Mouse (Mus musculus): Measurements from ENCODE around the gene Btn1a1.

Gene Btn1a1

GRCm38 (mm10) chr13:23483153-23483552, 17.5 kb upstream of the Btn1a1 start:
- DNase-seq (ENCODE audit: low spot score in 2 of 2): no peak

- DNase-seq (ENCODE audit: low spot score in 2 of 2): no peak
Measured at GRCm38 (mm10) chr13:23475658-23476057, 10.0 kb upstream of the Btn1a1 start.

DNA sequence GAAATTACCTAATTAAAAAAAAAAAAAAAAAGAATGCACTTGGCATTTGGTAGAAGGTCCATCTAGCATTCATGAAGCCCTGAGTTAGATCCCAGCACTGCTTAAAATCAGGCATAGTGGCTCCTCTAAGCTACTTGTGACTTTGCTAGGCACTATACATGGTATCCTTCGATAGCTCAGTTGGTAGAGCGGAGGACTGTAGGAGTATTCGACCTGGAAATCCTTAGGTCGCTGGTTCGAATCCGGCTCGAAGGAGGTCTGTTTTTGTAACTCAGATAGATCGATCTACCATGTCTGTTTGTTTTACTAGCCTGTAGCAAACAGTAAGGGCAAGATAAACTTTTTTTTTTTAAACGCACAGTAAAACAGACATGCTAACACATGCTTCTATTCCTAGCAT, 1.2 kb upstream of the Btn1a1 start:
- peak; percentile 44 to 79 for DNase-seq (ENCODE audit: low spot score in 2 of 2)

GRCm38 (mm10) chr13:23466306-23466705, 605 bp upstream of the Btn1a1 start:
- DNase-seq (ENCODE audit: low spot score in 2 of 2): no peak

DNA sequence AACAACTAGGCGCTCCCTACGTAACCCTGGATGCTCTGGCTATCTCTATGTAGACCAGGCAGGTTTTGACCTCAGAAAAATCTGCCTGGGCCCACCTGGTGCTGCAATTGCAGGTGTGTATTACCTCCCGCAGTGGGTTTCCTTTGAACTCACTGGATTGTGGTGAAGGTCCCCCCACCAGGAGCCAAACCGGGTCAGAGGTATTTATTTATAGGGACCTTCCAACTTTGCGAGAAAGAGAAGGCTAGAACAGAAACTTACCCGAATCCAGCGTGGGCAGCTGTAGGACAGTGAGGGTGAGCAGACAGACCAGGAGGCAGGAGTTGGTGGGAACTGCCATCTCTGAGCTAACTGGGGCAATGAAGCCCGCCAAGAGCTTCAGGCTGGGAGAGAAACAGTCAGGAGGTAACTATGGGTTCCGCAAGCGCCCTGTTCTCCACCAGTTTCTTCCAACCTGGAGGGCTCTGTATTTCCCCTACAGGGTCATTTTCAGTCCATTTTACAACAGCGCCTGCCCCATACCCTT, 797 bp downstream of the Btn1a1 start:
- DNase-seq (ENCODE audit: low spot score in 2 of 2): no peak

GRCm38 (mm10) chr13:23464224-23464637, 1.5 kb downstream of the Btn1a1 start:
- DNase-seq (ENCODE audit: low spot score in 2 of 2): peak; percentile 18 to 19

GRCm38 (mm10) chr13:23463381-23464223, 2.1 kb downstream of the Btn1a1 start:
- peak; percentile 46 to 77 for DNase-seq (ENCODE audit: low spot score in 2 of 2)

- DNase-seq (ENCODE audit: low spot score in 2 of 2): no peak
Measured at GRCm38 (mm10) chr13:23462669-23463068, 3.0 kb downstream of the Btn1a1 start.

- DNase-seq (ENCODE audit: low spot score in 2 of 2): no peak
Measured at GRCm38 (mm10) chr13:23462063-23462462, 3.6 kb downstream of the Btn1a1 start.

GRCm38 (mm10) chr13:23459264-23459846, 6.3 kb downstream of the Btn1a1 start:
- DNase-seq (ENCODE audit: low spot score in 2 of 2): no peak

DNA sequence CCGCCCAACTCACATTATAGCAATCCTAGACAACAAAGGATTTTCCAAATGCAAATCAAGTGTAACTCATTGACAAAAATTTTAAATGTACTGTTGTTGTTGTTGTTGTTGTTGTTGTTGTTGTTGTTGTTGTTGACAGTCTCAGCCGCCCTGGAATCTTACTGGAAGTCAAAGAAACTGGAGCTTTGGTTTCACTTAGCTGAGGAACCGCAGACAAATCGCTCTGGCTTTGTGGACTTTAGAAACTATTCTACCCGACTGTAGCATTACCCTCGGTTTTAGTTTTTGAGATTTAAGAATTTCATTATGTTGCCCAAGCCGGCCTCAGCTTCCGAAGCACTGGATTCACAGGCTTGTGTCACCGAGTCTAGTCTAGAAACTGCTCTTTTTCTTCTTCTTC, 11.8 kb downstream of the Btn1a1 start:
- no peak for DNase-seq (ENCODE audit: low spot score in 2 of 2)

DNA sequence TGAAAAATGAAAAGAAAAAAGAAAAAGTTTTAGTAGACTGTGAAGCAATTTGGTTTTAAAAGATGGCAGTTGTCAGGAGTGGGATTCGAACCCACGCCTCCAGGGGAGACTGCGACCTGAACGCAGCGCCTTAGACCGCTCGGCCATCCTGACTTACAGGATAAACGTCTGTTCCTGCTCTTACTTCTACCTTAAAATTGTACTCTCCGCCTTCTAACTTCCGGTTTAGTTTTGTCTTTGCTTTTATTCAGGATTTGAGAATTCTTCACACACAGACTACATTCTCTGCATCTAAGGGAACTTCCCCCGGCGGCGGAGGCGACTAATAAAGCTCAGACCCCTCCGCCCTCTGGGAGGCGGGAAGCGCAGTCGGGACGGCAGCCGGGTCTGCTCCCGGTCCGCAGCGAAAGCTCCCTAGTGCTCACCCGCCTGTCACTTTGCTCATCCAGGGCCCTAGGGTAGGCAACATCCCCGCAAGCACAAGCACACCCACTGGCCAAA, 12.3 kb downstream of the Btn1a1 start:
- peak; percentile 73 to 89 for DNase-seq (ENCODE audit: low spot score in 2 of 2)

DNA sequence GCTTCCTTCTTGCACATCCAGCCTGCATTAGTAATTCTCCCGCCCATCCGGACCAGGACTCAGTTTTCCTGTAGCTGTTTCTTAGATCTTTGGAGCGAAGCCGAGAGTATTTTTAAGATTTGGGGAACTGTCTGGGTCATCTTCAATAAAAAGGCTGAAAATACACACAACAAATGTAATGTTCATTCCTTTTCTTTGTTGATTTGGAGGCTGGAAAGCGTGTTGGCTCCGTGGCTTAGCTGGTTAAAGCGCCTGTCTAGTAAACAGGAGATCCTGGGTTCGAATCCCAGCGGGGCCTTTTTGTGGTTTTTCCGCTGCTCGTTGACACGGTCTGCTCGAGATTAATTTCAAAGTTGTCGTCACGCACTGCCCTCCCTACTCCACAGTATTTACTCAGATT, 15.3 kb downstream of the Btn1a1 start:
- DNase-seq (ENCODE audit: low spot score in 2 of 2): peak in 1 of 2 experiments; percentile 90

DNA sequence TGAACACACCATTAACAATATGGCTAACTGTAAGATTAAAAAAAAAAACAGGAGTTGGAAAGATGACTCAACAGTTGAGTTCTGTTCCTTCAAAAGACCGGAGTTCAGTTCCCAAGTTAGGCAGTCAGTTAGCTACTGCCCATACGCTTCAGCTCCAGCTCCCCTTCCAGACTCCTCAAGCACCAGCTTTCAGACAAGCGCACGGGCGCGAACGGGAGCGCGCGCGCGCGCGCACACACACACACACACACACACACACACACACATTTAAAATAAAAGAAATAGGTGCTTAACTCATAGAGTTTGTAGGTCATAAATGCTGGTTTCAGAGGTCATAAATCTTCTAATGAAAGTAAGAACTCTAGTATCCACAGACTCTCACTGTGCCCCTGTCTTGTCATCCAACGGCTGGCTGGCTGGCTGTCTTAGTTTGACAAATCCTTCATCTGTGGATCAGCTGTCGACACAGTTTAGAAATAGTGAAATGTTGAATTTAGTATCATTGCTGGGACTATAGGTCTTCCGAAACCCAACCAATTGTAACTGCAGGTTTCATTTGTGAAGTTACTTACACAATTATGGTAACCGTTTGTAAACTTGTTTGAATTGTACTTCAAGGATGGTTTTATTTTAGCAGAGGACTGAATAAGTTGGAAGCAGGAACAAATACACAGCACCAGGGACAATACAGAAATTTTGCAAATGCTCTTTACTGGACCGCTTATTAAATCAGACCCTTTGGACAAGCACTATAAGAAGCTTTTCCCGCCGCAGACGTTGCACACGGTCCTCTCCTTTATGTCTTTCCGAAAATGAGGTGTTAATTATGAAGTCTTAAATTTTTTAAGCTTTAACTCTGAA, 16.2 kb downstream of the Btn1a1 start:
- DNase-seq (ENCODE audit: low spot score in 2 of 2): peak in 1 of 2 experiments; percentile 51

GRCm38 (mm10) chr13:23448758-23449157, 16.9 kb downstream of the Btn1a1 start:
- no peak for DNase-seq (ENCODE audit: low spot score in 2 of 2)

DNA sequence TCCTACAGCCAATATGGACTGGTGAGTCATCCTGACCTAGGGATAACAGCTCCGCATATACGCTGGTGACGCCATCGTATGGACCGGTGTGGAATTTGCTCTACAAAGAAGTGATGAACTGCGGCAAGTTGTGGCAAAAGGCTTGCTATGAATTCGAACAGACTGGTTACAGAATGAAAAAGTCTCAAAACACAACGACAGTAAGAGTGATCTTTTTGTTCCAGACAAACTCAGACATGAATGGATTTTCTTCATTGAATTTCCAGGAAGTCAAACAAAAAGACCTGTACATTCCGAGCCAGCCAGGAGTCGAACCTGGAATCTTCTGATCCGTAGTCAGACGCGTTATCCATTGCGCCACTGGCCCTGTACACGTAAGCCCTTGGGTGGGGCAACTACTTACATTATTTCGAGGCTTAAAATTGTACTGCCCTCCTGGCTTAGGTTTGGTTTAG, 19.2 kb downstream of the Btn1a1 start:
- peak; percentile 60 to 88 for DNase-seq (ENCODE audit: low spot score in 2 of 2)

- DNase-seq (ENCODE audit: low spot score in 2 of 2): peak; percentile 80 to 93
Measured at GRCm38 (mm10) chr13:23445561-23446320, 20.0 kb downstream of the Btn1a1 start.

- no peak for DNase-seq (ENCODE audit: low spot score in 2 of 2)
Measured at GRCm38 (mm10) chr13:23445156-23445555, 20.5 kb downstream of the Btn1a1 start.

DNA sequence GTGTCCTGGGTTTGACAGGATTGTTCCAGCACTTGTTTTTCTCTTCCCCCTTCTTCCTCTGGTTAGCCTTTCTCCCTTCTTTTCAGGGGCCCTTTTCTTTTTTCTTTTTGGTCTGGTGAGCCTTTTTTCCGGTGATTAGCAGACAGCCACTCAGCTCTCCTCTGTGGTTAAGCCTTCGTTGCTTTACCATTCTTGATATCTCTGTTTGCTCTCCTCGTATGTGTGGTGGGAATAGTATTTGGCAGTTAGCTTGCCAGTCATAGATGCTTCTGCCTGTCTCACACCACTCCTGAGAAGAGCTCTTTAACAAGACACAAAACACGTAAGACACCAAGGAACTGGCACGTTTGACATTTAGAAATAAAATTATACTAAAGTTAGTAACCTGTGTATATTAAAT, 21.2 kb downstream of the Btn1a1 start:
- no peak for DNase-seq (ENCODE audit: low spot score in 2 of 2)

- no peak for DNase-seq (ENCODE audit: low spot score in 2 of 2)
Measured at GRCm38 (mm10) chr13:23439901-23440300, 25.8 kb downstream of the Btn1a1 start.

GRCm38 (mm10) chr13:23438521-23438920, 27.2 kb downstream of the Btn1a1 start:
- peak in 1 of 2 experiments; percentile 41 for DNase-seq (ENCODE audit: low spot score in 2 of 2)
